Comparison of ENCODE assay signal across 26 mouse cellular contexts in genomic region chr4:91132266-91132665, GRCm38 (mm10).
A peak's percentile ranks its signal among the peaks of the same experiment; 100 is the strongest.
DNase-seq lines count a peak whose midpoint lies in the region; ATAC-seq and TF ChIP-seq lines count a peak whose summit lies in the region.
"Had no signal": no experiment of that assay in that cellular context is flagged by ENCODE, and none has a peak within 500 bp of the region (broad histone marks: within the 10 kb centered on the region; RNA-seq: fewer than 3 reads in every experiment).

No protein-coding gene starts in this region.

- WGBS in heart, adult 2 months: 61% methylated on average over 7 of the region's 7 CpGs
- 84% methylated on average over 7 of the region's 7 CpGs for whole genome bisulfite sequencing in neural tube, embryonic 14.5 days
- WGBS in neural tube, embryonic 15.5 days: 81% methylated on average over 7 of the region's 7 CpGs

- no peak overlapping the region for H3K27ac ChIP-seq in heart, adult 2 months
- H3K27ac ChIP-seq in neural tube, embryonic 14.5 days (ENCODE audit: low read depth, low read length): no peak overlapping the region
- H3K27ac ChIP-seq in neural tube, embryonic 15.5 days (replicated peaks): no peak overlapping the region
- H3K27ac ChIP-seq: embryonic facial prominence, embryonic 12.5 days; hindbrain, embryonic 13.5 days; limb, embryonic 12.5 days; liver, embryonic 15.5 days had no signal

- no peaks in the 10 kb centered on the region for H3K9me3 ChIP-seq in neural tube, embryonic 14.5 days (ENCODE audit: control insufficient read depth, low read length)
- H3K9me3 ChIP-seq in neural tube, embryonic 15.5 days (replicated peaks): no peaks in the 10 kb centered on the region
- H3K9me3 ChIP-seq: embryonic facial prominence, embryonic 12.5 days; hindbrain, embryonic 13.5 days; limb, embryonic 12.5 days; liver, embryonic 15.5 days had no signal

- H3K4me1 ChIP-seq in heart, adult 2 months (ENCODE audit: control insufficient read depth, insufficient read depth, low read length): no peaks in the 10 kb centered on the region
- H3K4me1 ChIP-seq in neural tube, embryonic 14.5 days (ENCODE audit: control insufficient read depth, insufficient read depth, low read length): no peaks in the 10 kb centered on the region
- no peaks in the 10 kb centered on the region for H3K4me1 ChIP-seq in neural tube, embryonic 15.5 days
- H3K4me1 ChIP-seq: embryonic facial prominence, embryonic 12.5 days; hindbrain, embryonic 13.5 days; limb, embryonic 12.5 days; liver, embryonic 15.5 days had no signal

- TF ChIP-seq CTCF in heart, adult 2 months (IDR thresholded peaks at IDR 0.05): no peak
- TF ChIP-seq CTCF in brain, embryonic 14.5 days (IDR thresholded peaks at IDR 0.05; ENCODE audit: borderline replicate concordance, extremely low read depth, insufficient read depth, insufficient read length): no peak

- ATAC-seq in neural tube, embryonic 14.5 days (ENCODE audit: low read depth): peak; percentile 54; the same call in 1 of the 2 replicates
- no peak for ATAC-seq in neural tube, embryonic 15.5 days (ENCODE audit: low FRiP score)
- ATAC-seq: activated CD4-positive, CD25-positive, alpha-beta regulatory T cell, adult 4 months; forebrain, embryonic 14.5 days; intestine, postnatal 0 days had no signal

- no peak overlapping the region for H3K4me2 ChIP-seq in neural tube, embryonic 14.5 days (ENCODE audit: low read depth, low read length)
- H3K4me2 ChIP-seq in neural tube, embryonic 15.5 days: no peak overlapping the region
- H3K4me2 ChIP-seq: embryonic facial prominence, embryonic 12.5 days; heart, embryonic 11.5 days; hindbrain, embryonic 13.5 days; limb, embryonic 12.5 days; liver, embryonic 15.5 days; lung, embryonic 14.5 days had no signal

- no peak overlapping the region for H3K9ac ChIP-seq in heart, adult 2 months (ENCODE audit: low read depth, low read length)
- H3K9ac ChIP-seq in neural tube, embryonic 14.5 days (replicated peaks; ENCODE audit: low read depth, low read length): no peak overlapping the region
- no peak overlapping the region for H3K9ac ChIP-seq in neural tube, embryonic 15.5 days (replicated peaks)
- H3K9ac ChIP-seq: embryonic facial prominence, embryonic 12.5 days; hindbrain, embryonic 13.5 days; limb, embryonic 12.5 days; liver, embryonic 15.5 days; lung, embryonic 14.5 days had no signal

- intact Hi-C loops in heart, adult 2 months (cut with DNase I): no loop called here

- no peaks in the 10 kb centered on the region for H3K27me3 ChIP-seq in heart, adult 2 months (ENCODE audit: control insufficient read depth, insufficient read depth, low read length)
- H3K27me3 ChIP-seq in neural tube, embryonic 14.5 days (ENCODE audit: control insufficient read depth, insufficient read depth, low read length): no peaks in the 10 kb centered on the region
- H3K27me3 ChIP-seq in neural tube, embryonic 15.5 days (replicated peaks): no peaks in the 10 kb centered on the region
- H3K27me3 ChIP-seq: embryonic facial prominence, embryonic 12.5 days; hindbrain, embryonic 13.5 days; limb, embryonic 12.5 days; liver, embryonic 15.5 days had no signal

- no peak for TF ChIP-seq EP300 in heart, adult 2 months (IDR thresholded peaks at IDR 0.05; ENCODE audit: insufficient read depth, low read depth, low read length)

- peak; percentile 24 for DNase-seq in adrenal gland, adult 2 months
- DNase-seq in adrenal gland, adult 8-10 months: no peak
- peak; percentile 16 for DNase-seq in heart, adult 11 months
- no peak for DNase-seq in heart, adult 2 months
- DNase-seq in brain, embryonic 14.5 days (ENCODE audit: low read depth): peak; percentile 30
- no peak for DNase-seq in thymus, postnatal 4 days
- DNase-seq: adrenal gland, postnatal 14 days; embryo, embryonic 11 days; gastrocnemius, postnatal 10 days; heart, postnatal 36 days; kidney, adult 9 months; kidney, postnatal 10 days; lung, embryonic 14.5 days; lung, postnatal 14 days; midbrain, embryonic 14.5 days; thymus, postnatal 14 days had no signal

- H3K36me3 ChIP-seq in heart, adult 2 months (ENCODE audit: control insufficient read depth, insufficient read depth, low read length): no peaks in the 10 kb centered on the region; the same call in 1 of the 2 replicates
- no peaks in the 10 kb centered on the region for H3K36me3 ChIP-seq in neural tube, embryonic 14.5 days (ENCODE audit: control insufficient read depth, insufficient read depth, low read length)
- H3K36me3 ChIP-seq in neural tube, embryonic 15.5 days: no peaks in the 10 kb centered on the region
- H3K36me3 ChIP-seq: embryonic facial prominence, embryonic 12.5 days; hindbrain, embryonic 13.5 days; limb, embryonic 12.5 days; liver, embryonic 15.5 days had no signal

- no peak for TF ChIP-seq POLR2A in heart, adult 2 months (IDR thresholded peaks at IDR 0.05; ENCODE audit: insufficient read depth, low read depth, low read length)
- TF ChIP-seq POLR2A in brain, embryonic 14.5 days (IDR thresholded peaks at IDR 0.05; ENCODE audit: borderline replicate concordance, extremely low read depth, insufficient read depth, insufficient read length, poor library complexity, severe bottlenecking): no peak

- H3K4me3 ChIP-seq in heart, adult 2 months: no peak overlapping the region
- H3K4me3 ChIP-seq in neural tube, embryonic 14.5 days (ENCODE audit: low read depth, low read length): no peak overlapping the region
- no peak overlapping the region for H3K4me3 ChIP-seq in neural tube, embryonic 15.5 days (replicated peaks)
- H3K4me3 ChIP-seq: embryonic facial prominence, embryonic 12.5 days; hindbrain, embryonic 13.5 days; limb, embryonic 12.5 days; liver, embryonic 15.5 days had no signal

- H3K79me2 ChIP-seq in heart, adult 2 months (replicated peaks; ENCODE audit: control insufficient read depth, insufficient read depth, low read length): no peaks in the 10 kb centered on the region

Comparison
In these comparisons a context has a peak if more than half of its experiments do, and no peak if none do; other contexts are left out.
1. DNase-seq: peak in adrenal gland, adult 2 months (single experiment), heart, adult 11 months (single experiment) and brain, embryonic 14.5 days (single experiment); none in adrenal gland, adult 8-10 months (single experiment), heart, adult 2 months (0 of 2) and thymus, postnatal 4 days (single experiment).